Mouse (Mus musculus) myocyte (in vitro differentiated cells): ENCODE results near the gene Ret.

Experiments used
- CEBPB ChIP-seq: IDR thresholded peaks from 2 replicates; pipeline ENCODE4 v1.6.1; 2011; ENCODE audit warnings: mild to moderate bottlenecking, moderate library complexity; ENCODE audit not compliant: poor library complexity, insufficient read depth, severe bottlenecking
- E2F4 ChIP-seq: IDR thresholded peaks from one replicate; pipeline ENCODE4 v1.6.1; 2011; ENCODE audit warnings: mild to moderate bottlenecking, control low read depth, moderate library complexity; ENCODE audit not compliant: insufficient read depth
- MAX ChIP-seq: IDR thresholded peaks from one replicate; pipeline ENCODE4 v1.6.1; 2011; ENCODE audit warnings: low read depth, mild to moderate bottlenecking, control low read depth
- MYOD1 ChIP-seq, 3 experiments: IDR thresholded peaks; one replicate each; pipeline ENCODE4 v1.6.1; 2011; ENCODE audit warnings: control low read depth in 2 of 3, low read depth in 2 of 3, mild to moderate bottlenecking in 2 of 3, moderate library complexity in 1 of 3; ENCODE audit not compliant: insufficient read length in 2 of 3, control insufficient read depth in 1 of 3
- POLR2A ChIP-seq: IDR thresholded peaks from one replicate; pipeline ENCODE4 v1.6.1; 2011; ENCODE audit warnings: low read depth, mild to moderate bottlenecking, control low read depth, moderate library complexity; ENCODE audit not compliant: insufficient read length
- POLR2AphosphoS2 ChIP-seq: IDR thresholded peaks from one replicate; pipeline ENCODE4 v1.6.1; 2011; ENCODE audit warnings: low read depth, control low read depth; ENCODE audit not compliant: insufficient read length
- SRF ChIP-seq: IDR thresholded peaks from one replicate; pipeline ENCODE4 v1.6.1; 2011; ENCODE audit warnings: low read depth; ENCODE audit not compliant: control insufficient read depth, insufficient read length
- TCF12 ChIP-seq: IDR thresholded peaks from one replicate; pipeline ENCODE4 v1.6.1; 2011; ENCODE audit warnings: mild to moderate bottlenecking, control low read depth; ENCODE audit not compliant: poor library complexity, insufficient read depth, severe bottlenecking
- TCF3 ChIP-seq: IDR thresholded peaks from one replicate; pipeline ENCODE4 v1.6.1; 2011; ENCODE audit warnings: low read depth, control low read depth; ENCODE audit not compliant: insufficient read length
- USF1 ChIP-seq: IDR thresholded peaks from one replicate; pipeline ENCODE4 v1.6.1; 2011; ENCODE audit warnings: low read depth, mild to moderate bottlenecking, control low read depth, moderate library complexity

DNA sequence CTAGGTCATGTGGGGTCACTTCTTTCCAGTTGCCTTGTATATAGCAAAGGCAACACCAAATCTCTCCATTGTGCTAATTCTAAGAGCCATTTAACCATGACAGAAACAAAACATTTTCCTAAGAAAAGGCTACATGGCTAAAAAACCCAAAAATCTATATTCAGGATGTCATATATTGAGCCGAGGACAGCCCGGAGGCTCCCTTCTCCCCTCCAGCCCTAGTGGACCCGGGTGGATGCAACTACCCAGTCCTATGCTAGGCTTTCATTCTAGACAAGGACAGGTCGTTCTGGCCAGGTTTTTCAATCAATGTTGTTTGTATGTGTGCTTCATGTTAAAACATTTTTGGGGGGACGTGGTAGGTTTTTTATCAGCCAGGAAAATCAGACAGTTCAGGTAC, 44.4 kb downstream of the Ret start:
- TF ChIP-seq POLR2A: no peak
- TF ChIP-seq MAX: no peak
- no peak for TF ChIP-seq USF1
- no peak for TF ChIP-seq CEBPB
- TF ChIP-seq POLR2AphosphoS2: no peak
- TF ChIP-seq TCF3: no peak
- TF ChIP-seq TCF12: no peak
- no peak for TF ChIP-seq E2F4
- TF ChIP-seq MYOD1 (IDR thresholded peaks at IDR 0.05; ENCODE audit: control insufficient read depth in 1 of 3, insufficient read length in 2 of 3, low read depth in 2 of 3): no peak
- TF ChIP-seq SRF: no peak
